Mouse (Mus musculus) kidney, adult 9 months (tissue): ENCODE measurements around the gene Ces1a.

Source experiments
- DNase-seq: peaks from one replicate; pipeline ENCODE4 v3.0.0; 2022

Gene Ces1a

DNA sequence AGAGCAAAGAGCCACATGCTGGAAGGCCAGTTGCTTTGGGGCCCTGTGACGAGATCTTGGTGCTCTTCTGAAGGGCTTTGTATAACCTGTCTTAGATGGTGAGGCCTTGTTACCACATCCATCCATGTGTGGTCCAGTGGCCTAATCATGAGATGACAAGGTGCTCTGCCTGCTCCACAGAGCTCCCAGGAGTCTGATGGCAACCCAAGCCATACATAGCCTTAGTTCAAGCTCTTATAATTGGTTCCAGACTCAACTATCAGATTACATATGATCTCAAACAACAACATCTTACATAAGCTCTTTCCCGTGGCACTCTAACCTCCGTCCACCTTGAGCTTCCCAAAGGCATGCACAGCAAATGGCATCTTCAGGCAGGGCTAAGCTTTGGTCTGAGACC, at the start of gene Ces1a:
Gene Ces1a (minus strand): TSS at position 101 of the 400 bp plus-strand sequence.
- DNase-seq = no peak

DNA sequence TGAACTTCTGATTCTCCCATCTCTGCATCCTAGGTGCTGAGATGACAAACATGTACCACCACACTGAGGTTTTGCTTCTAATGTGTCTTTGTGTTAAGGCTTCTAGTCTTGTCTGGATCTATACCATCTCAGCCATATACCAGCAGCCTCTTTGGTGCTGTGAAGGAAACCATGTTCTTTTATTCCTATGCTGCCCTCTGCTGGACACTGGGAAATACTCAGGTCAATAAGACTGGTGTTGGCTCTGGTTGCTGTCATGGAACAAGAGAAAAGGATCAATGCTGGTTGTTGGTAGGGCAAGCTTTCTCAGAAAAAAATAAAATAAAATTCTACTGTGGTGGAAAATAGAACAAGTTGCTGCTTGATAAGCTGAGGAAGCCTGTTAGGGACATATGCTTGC, 47.4 kb upstream of the Ces1a start:
- peak; percentile 60 for DNase-seq

DNA sequence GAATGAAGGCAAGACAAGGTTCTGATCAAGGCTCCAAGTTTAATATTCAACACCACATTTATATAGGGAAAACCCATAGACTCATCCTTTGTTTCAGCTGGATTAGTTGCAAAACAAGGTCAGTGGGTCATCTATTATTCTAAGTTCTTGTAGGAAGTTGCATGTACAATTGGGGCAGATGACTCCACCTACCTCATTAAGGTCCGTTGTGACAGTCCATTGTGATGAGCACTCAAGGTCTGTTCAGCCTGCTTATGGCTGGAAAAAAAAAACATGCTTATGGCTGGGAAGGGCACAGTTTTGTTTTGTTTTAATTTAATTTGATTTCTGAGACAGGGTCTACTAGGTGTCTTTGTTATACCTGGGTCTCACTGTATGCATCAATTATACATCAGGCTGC, 43.3 kb upstream of the Ces1a start:
- DNase-seq = no peak

DNA sequence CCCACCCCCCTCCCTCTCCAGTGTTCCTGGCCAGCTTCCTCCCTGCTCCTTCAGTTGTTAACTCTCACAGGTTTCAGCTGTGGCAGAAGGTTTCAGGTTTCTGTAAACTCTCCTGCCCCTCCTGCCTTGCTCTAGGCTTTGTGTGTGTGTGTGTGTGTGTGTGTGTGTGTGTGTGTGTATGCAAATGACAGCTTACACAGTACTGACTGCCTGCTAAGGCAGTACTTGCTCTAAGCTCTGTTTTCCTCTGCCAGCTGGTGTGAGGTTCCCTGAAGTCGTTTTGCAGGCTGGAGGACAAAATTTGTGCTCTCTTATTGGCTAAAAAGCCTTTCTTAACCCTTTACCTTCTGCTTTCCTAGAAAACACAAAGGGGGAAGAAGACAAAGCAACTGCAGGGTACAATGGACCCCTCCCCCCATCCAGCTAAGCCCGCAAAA, 40.7 kb upstream of the Ces1a start:
- DNase-seq = no peak

DNA sequence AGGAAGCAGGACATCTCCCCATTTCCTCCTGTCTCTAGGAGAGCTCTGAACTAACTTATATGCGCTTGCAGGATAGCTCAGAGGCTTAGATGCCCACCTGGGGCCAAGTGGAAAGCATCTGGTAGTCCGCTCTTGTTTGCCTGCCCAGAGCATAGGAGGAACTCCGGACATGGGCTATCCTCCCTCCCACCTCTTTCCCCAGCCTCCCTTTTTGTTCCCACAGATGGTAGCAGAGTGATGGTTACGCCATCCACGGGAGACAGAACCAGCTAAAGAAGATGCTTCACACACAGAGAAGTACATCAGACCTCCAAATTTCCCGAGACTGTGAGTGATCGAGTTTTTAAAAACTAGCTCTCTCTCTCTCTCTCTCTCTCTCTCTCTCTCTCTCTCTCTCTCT, 40.2 kb upstream of the Ces1a start:
- DNase-seq = no peak

DNA sequence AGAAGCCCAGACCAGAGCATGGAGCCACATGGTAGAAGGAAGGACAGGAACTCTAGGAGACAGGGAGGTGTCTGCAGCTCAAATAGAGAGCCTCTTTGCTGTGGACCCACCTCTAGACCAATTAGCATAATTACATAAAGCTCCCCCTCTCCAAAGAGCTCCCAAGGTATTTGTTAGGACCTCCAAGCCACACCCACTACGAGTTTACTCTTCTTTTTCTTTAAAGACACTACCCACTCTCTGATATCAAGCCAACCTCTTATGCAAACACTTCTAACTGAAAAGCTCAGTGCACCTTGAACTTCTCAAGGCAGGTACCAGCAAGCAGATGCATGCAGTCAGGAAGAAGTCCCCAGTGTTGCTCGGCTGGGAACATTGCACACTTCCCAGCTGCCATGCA, 31.9 kb upstream of the Ces1a start, which contains the start of gene Ces1b:
Gene Ces1b (minus strand): TSS at position 131 of the 400 bp plus-strand sequence.
- peak; percentile 9 for DNase-seq

DNA sequence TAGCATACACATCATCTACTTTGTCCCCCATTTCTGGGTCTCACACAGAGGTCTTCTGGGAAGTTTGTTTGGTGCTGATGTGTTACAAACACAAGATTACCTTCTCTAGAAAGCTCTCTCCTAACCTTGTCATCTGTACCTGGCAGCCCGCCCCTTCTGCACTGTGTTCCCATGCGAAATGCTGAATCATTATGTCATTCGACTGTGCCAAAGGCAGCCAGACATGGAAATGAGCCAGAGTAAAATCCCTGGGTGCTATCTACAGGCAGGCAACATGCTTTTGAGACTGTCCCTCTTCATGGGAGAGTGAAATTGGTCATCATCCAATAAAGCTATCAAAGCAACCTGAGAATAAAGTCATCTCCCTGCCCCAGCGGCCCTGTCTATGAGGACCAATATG, 27.3 kb upstream of the Ces1a start:
- DNase-seq = peak; percentile 43

DNA sequence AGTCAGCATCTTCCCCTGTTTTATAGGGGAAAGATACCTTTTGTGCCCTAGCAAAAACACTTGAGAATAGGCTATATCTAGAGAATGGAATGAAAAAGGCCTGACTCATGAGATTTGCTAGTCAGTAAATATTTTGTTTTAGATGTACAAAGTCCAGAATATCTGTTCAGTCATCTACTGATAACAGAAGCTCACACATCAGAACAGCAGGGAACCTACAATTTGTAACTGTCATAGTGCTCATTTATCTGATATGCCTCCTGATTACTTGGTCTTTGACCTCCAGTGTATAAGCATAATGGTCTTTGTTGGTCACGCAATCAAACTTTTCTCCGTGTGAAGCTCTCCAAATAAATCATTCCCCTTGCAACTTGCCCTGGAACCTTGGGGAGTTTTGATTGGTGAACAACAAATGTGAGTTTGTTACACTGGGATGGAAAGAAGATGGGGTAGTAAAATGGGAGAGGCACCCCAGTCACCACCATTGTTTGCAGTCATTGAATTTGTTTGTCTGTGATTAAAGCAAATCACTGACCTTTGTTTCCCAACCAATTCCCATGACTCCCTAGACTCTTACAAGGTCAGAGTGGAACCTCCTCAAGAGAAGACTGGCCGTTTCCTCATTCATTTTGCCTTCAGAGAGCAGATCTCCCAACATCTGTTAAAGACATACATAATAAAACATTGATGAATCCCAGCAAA, 15.6 kb upstream of the Ces1a start:
- no peak for DNase-seq

DNA sequence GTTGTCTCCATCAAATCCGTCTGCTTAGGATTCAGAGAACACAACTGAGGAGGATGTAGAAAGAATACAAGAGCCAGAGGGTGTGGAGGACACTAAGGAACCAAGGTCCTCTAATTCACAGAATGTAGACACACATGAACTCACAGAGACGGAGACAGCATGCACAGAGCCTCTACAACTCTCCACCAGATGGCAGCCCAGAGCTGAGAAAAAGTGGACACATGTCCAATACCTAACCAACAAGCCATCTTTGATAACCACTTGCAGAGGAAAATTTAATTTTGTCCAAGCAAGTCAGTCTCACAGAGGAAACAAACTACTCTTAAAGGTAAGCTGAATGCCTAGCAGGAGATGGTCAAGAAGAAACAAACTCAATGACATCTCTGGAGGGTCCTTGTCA, 11.2 kb upstream of the Ces1a start:
- peak; percentile 66 for DNase-seq

DNA sequence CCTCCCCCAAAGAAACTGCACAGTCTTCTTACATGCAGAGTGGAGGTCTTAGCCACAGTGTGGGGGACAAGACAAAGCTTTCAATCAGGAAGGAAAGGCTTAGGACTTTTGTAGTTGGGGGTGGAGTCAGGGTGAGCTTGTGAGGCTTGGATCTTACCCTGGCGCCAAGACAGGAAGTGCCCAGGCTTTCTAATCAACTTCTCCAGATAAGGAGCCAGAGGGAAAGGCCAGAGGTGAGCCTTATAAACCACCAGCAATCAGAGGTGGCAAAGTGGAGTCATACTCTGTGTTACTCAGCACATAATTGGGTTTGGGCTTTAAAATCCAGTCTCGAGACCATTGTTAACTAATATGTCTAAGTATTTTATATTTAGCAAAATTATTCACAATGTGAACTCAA, 7.2 kb upstream of the Ces1a start:
- no peak for DNase-seq

DNA sequence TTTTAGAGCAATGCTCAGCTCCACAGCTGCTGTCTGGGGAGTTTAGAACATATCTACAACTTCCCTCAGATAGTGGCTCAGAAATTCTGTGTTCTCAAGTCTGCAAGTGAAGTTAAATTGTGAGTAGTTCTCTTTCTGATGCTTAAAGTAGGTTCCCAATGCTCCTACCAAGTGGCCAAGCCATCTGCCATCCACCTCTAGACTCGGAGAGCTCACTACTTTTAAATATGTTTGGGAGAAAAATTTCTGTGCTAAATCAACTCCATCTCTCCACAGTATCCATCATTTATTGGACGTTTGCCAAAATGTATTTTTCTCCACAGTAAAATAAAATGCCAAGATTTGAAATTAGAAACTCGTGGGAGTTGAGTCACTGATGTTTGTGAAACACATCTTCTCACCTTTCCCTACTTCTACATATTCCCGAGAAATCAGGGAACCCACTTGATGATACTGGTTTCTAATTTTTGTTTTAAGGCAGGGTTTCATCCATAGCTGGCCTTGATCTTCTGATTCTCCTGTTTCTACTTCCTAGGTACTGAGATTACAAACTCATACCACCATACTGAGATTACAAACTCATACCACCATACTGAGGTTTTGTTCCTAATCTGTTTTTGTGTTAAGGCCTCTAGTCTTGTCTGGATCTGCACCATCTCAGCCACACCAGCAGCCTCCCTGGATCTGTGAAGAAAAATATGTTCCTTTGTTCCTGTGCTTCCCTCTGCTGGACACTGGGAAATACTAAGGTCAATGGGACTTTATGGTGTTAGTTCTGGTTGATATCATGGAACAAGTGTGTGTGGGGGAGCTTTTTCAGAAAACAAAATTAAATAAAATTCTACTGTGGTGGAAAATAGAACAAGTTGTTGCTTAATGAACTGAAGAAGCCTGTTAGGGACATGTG, 771 bp upstream of the Ces1a start:
- DNase-seq = peak; percentile 28

DNA sequence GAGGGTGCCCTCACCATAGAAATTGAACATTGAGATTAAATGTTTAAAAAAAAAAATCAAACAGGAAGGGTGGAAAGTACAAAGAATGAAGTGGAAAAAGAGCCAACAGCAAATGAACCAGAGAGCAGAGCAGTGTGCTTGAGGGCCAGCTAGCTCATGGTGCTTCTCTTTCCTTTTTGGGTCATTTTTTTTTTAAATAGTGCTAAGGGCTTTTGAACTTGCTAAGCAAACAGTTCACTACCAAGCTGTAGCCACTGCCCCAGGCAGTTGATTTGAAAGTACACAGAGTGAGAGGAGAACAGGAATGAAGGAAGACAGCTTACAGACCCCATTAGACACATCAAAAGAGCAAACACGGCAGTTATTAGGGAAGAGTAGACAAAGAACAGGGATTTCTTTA, 4.9 kb downstream of the Ces1a start:
- DNase-seq = no peak

DNA sequence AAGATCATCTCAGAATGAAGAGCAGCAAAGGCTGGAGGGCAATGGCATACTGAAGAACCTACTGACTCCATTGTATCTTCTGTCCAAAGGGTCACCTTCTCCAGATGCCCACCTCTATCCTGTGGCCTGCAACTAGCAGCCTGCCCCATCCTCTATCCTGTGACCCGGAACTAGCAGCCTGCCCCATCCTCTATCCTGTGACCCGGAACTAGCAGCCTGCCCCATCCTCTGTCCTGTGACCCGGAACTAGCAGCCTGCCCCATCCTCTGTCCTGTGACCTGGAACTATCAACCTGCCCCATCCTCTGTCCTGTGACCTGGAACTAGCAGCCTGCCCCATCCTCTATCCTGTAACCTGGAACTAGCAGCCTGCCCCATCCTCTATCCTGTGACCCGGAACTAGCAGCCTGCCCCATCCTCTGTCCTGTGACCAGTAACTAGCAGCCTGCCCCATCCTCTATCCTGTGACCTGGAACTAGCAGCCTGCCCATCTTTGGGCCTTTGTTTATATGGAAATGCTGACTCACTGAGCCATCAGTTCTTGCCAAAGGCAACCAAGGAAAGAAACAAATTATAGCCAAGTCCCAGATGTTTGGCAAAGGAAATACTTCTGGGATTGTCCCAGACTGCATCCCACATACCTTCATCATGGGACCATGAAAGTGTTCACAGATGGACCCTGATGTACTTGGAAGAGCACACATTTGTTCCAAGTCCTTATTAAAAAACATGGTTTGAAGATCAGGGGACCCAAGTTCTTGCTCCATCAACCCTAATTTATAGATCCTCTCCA, 7.0 kb downstream of the Ces1a start:
- peak; percentile 26 for DNase-seq

DNA sequence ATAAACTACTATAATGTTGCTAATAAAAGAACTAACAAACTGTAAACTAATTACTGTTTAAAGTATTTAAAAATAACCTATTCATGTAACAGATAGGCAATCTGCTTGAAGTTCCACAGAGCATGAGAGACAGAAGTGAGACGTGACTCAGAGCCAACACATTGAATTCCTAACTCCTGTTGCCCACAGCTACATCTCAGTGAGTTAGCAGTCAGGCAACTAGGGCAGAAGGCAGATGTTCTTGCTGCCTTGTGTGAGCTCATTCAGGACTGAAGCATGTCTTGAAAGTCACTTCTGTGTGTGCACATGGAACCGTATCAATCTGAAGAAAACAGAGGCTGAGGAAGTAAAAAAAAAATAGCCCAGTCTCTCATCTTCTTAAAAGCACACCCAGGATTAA, 7.7 kb downstream of the Ces1a start:
- no peak for DNase-seq

DNA sequence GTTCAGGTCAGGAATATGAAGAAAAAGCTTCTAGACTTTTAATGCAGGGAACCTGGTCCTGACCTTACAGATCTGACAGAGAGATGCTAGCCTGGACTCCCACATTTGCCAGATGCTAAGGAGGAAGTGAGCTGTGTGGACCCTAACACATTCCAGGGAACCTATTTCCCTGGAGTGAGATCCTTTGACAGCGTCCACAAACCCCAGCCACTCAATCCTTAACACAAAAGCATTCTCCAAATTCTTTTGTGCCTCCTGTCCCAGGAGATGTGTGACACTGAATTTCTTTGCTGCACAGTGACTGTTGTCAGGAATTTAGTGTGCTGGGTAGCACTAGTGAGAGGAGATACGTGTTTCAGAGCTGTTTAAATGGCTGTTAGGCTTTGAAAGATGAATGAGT, 9.2 kb downstream of the Ces1a start:
- no peak for DNase-seq

DNA sequence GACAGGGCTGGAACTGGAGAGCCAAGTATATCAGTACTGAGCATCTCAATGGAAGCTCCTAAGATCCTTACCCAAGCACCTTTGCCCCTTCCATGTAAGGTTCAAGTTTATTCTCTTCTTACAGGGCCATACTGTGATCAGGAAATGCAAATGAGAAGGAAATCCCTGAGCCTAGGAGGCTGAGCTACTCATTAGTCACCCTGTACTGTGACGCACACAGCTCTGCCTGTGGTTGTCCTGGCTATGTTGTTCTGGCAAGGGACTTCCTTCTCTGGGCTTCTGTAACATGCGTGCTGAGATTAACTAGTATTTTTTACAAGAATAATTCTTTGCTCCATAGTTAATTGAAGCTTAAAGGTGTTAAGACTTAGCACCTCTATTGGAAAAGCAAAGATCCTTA, 17.3 kb downstream of the Ces1a start:
- DNase-seq = no peak

DNA sequence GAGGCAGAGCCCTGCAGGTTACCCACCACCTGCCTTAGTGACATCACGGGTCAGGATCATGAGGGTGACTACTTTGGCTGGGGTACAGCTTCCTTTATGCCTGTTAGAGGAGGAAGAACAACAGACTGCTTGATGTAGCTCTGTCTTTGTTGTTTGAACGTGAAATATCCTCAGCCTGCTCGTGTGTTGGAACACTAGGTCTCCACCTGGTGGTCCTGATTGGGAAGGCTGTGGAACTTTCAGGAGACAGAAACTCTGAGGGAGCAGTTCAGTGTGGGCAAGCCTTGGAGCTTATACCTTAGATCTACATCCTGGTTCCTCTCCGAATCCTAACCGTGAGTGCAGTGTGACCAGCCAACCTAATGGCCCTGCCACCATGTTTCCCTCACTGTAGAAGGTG, 26.3 kb downstream of the Ces1a start:
- DNase-seq = no peak

DNA sequence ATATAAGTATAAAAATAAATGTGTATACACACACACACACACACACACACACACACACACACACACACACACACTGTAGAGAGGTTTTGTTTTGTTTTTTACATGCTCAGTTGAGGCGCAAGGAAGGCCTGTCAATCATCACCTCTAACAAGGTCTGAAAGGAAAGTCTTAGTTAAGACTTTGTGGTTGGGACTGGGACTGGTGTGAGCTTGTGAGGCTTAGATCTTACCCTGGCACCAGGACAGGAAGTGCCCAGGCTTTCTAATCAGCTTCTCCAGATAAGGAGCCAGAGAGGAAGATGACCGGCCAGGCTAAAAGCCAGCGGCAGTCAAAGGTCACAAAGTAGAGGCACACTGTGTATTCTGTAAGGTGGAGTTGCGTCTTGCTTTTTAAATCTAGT, 33.7 kb downstream of the Ces1a start:
- DNase-seq = no peak

DNA sequence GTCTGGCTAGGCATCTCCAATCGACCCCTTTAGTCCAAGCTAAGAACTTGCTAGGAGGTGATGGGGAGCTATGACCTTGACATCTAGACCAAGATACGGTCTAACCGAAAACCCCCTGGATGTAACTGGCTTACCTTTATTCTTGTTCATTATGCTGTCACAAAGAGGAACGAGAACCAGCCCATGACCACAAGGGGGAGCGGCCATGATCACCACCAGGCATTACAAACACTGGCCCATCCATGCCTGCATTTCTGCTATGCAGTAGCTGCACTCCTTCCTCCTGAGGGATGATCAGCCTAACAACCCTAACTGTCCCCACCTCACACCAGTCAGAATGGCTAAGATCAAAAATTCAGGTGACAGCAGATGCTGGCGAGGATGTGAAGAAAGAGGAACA, 35.8 kb downstream of the Ces1a start:
- no peak for DNase-seq

DNA sequence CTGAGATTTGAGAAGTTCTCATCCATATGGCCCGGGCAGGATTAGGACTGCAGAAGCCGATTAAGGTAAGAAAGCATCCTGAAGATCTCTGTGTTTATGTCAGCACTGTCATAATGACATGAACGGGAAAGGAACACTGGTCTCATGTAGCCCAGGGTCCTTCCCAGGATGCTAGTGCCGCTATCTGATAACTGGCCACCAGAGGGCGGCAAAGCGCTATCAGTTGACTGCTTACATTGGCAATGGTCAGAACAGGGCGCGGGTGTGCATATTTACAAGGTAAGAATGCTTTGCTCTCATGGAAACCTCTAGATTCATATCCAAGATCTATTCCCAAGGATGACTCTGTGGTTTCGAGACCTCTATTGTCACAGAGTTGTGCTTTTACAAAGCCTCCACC, 36.6 kb downstream of the Ces1a start:
- DNase-seq = peak; percentile 82

DNA sequence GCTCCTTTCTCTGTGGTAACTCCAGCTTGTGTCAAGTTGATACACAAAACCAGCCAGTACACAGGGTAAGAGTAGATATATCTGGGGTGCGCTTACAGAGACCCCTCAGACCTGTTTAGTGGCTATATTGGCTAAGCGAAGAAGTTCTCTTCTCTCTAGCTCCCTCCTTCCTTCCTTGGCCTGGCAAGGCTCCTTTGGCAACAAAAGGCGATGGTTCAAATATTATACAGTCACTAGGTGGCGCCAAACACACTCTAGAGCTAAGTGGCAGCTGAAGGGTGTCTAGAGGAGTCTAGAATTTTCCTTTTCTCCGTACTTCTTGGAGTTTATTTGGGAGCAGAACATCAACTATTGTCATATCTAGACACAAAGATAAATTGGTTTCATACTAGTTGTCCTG, 37.7 kb downstream of the Ces1a start:
- peak; percentile 55 for DNase-seq

DNA sequence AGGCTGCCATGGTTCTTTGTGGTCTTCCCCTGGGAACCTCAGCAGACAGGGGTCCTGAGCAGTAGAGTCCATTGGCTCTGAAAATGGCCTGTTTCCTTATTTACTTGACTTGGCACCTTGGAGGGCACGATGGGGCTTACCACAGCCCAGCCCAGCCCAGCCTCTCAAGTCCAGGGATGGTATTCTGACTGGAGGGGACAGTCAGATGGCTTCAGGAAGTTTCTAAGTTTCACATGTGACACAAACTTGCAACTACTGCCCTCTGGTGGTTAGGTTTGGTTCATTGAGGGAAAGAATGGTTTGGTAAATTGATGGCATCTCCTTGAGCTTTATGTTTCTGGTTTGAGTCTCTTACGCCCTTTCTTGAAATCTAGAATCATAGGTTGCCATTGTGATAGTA, 49.4 kb downstream of the Ces1a start:
- DNase-seq = peak; percentile 57

DNA sequence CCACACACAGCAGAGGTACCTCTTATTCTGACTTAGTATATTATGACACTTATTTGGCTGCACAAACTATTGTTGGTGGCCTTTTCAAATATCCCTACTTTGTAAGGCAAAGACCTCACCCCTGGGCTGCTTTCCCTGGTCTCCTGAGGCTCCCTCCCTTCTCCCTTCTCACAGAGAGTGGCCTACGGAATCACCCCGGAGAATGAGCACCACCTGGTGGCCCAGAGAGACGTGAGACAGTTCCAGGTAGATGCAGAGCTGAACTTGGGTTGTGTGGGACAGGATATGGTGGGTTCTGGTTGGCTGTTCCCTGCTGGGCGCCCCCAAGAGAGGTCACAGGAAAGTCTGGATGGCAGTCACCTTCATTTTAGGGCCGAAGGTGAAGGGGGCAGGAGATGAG, 51.2 kb downstream of the Ces1a start:
- DNase-seq = peak; percentile 41
